Mouse (Mus musculus) midbrain, embryonic 16.5 days (tissue): ENCODE data around the gene Srsf2. TPM values are rescaled to one million over a fixed set of nuclear protein-coding genes. Genes with fewer than 3 reads are reported as not detected.

Experiments
- ATAC-seq: fragments of 200-750 bp; cut with Nextera tagmentation; 2 replicates; pipeline ENCODE4 v1.8.0; 2017; ENCODE audit warnings: moderate TSS enrichment
- H3K27ac ChIP-seq: fragments of 300-500 bp; sonication (generic); 2 replicates; pipeline ENCODE4 v1.5.1; 2014; ENCODE audit warnings: mild to moderate bottlenecking, low read length, mixed read lengths
- H3K27me3 ChIP-seq: fragments of 300-500 bp; sonication (generic); 2 replicates; pipeline ENCODE4 v1.6.1; 2014; ENCODE audit warnings: low read depth, low read length, mixed read lengths; ENCODE audit not compliant: control insufficient read depth, insufficient read depth
- H3K36me3 ChIP-seq: fragments of 300-500 bp; sonication (generic); 2 replicates; pipeline ENCODE4 v1.6.1; 2014; ENCODE audit warnings: mild to moderate bottlenecking, low read length, moderate library complexity, mixed read lengths; ENCODE audit not compliant: control insufficient read depth, insufficient read depth
- H3K4me1 ChIP-seq: fragments of 300-500 bp; sonication (generic); 2 replicates; pipeline ENCODE4 v1.6.1; 2014; ENCODE audit warnings: mild to moderate bottlenecking, low read length, mixed read lengths; ENCODE audit not compliant: control insufficient read depth, insufficient read depth
- H3K4me2 ChIP-seq: fragments of 300-500 bp; sonication (generic); 2 replicates; pipeline ENCODE4 v1.6.1; 2014; ENCODE audit warnings: mild to moderate bottlenecking, low read length, mixed read lengths
- H3K4me3 ChIP-seq: fragments of 300-500 bp; sonication (generic); 2 replicates; pipeline ENCODE4 v1.5.1; 2014; ENCODE audit warnings: low read depth, mild to moderate bottlenecking, low read length, moderate library complexity, mixed read lengths
- H3K9ac ChIP-seq: fragments of 300-500 bp; sonication (generic); 2 replicates; pipeline ENCODE4 v1.6.1; 2014; ENCODE audit warnings: low read depth, low read length, mixed read lengths
- H3K9me3 ChIP-seq: fragments of 300-500 bp; sonication (generic); replicated peaks from 2 replicates; pipeline ENCODE4 v1.6.1; 2014; ENCODE audit warnings: mild to moderate bottlenecking, low read length, mixed read lengths; ENCODE audit not compliant: control insufficient read depth, poor library complexity, severe bottlenecking
- WGBS: fragments of 180-500 bp; shearing (Covaris S2); extraction: QIAGEN DNeasy Blood & Tissue Kit; methylation state at CpG from one replicate; pipeline ENCODE4 v1.1.7; 2014; 5-methylcytosine and 5-hydroxymethylcytosine counted together
- polyA plus RNA-seq: library from polyadenylated mRNA; unstranded; fragments of >200 nt; fragmentation: Nextera tagmentation; extraction: Ambion mirVana; gene quantifications from 2 replicates; pipeline ENCODE4 v1.2.1, GENCODE M21; 2015

The Srsf2 gene
- polyA plus RNA-seq, 1 experiment from 2014 or later = 549 TPM

DNA sequence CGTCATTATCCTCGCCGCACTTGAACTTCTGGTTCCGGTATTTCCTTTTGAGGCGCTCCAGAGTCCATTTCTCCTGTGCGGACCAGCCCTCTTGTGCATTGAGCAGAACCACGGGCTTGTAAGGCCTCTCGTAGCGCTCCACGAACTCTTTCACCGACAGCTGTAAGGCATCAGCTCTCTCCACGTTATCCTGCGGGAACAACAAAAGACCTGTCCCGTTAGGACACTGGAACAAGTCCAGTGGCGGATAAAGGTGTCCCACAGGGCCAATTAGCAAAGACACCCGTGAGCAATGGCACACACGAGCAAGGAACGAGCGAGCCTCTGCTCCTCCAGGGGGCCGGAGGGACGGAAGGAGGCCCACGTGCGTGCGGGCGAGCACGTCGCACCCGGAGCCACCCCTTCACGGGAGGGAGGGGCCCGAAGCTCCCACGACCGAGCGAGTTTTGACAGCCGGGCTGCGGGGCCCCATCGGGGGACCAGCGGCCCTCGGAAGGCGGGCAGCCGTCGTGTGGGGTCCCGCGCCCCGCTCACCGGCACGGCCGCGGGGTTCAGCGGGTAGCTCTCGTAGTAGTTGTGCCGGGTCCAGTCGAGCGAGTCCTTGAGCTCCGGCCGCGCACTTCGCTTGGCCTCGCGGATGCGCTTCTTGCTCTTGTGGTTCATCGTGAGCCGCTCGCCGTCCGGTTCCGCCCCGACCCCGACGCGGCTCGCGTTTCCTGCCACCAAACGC, 10.2 kb downstream of the Srsf2 start:
- ATAC-seq = peak; percentile 72
- peak overlapping the region; percentile 97 for H3K27ac ChIP-seq
- H3K9ac ChIP-seq = peak overlapping the region; percentile 90
- H3K27me3 ChIP-seq = no peaks in the 10 kb centered on the region
- under 1% methylated on average over 71 of the region's 73 CpGs for WGBS
- peaks cover 10% of the 10 kb centered on the region for H3K36me3 ChIP-seq
- H3K9me3 ChIP-seq = no peaks in the 10 kb centered on the region
- peak overlapping the region; percentile 84 for H3K4me3 ChIP-seq
- peak overlapping the region; percentile 65 for H3K4me2 ChIP-seq
- H3K4me1 ChIP-seq = peaks cover 38% of the 10 kb centered on the region

DNA sequence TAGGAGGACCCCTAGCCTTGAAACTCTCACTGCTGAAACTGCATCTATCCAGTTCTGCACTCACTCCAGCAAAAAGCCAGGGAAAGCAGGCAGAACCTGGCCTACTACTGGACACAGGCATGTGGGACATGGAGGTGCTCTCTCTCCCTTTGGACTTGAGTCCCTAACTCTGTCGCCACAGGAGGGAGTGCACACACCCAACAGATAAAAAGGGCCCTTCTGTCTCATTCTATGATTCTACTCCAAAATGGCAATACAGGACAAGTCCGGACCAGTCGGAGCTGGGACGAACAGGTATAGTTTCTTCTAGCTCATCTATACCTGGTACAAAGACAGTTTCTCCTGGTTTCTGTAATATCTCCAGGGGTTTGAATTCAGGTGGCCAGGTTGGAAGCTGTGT, 12.1 kb downstream of the Srsf2 start:
- whole genome bisulfite sequencing = 80% methylated on average over 4 of the region's 4 CpGs
- Histone ChIP-seq H3K36me3 (peaks cover 21% of the 10 kb centered on the region), H3K4me3 (no peak overlapping the region), H3K9ac (no peak overlapping the region), H3K4me2 (peak overlapping the region; percentile 65), H3K27ac (no peak overlapping the region), H3K4me1 (peaks cover 38% of the 10 kb centered on the region), H3K9me3 (no peaks in the 10 kb centered on the region), H3K27me3 (no peaks in the 10 kb centered on the region)
- no peak for ATAC-seq

DNA sequence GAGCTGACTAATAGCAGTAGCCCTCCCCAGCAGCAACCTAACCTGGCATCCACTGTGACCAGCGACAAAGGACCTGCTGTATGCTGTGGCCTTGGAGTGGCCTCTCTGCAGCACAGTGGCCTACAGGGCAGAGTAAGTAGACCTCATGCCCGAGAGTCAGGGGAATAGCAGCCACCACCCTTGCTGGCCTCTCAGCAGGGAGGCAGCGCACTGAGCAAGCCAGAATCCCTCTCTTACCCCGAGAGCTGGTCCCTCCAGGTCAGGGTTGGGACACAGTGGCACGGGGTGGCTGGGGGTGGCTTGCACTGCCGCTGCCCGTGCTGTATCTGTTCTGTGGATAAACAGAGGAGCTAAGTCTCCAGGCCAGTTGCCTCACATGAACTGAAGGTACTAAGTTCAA, 13.3 kb downstream of the Srsf2 start:
- Histone ChIP-seq H3K9me3 (no peaks in the 10 kb centered on the region), H3K4me1 (peaks cover 36% of the 10 kb centered on the region), H3K4me2 (peak overlapping the region; percentile 4; the same call in 1 of the 2 replicates), H3K27ac (no peak overlapping the region), H3K4me3 (no peak overlapping the region), H3K9ac (no peak overlapping the region), H3K36me3 (peaks cover 24% of the 10 kb centered on the region), H3K27me3 (no peaks in the 10 kb centered on the region)
- ATAC-seq = no peak
- WGBS = 76% methylated on average over 7 of the region's 7 CpGs

DNA sequence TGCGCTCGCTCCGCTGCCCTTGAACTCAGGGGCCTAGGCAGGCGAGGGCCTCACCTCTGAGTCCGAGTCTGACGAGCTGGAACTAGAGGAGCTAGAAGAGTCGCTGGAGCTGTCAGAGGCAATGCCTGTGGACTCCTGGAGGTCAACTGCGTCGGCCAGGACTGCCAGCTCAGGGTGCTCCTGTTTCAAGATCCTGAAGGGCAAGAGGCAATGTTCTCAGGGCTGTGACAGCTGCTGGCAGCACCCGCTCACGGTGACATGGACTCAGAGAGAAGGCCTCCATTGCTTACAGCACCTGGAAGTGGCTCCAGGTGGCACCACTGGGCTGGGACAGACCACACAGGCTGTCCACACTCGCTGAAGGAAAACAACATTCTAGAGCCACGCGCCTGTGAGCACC, 14.0 kb downstream of the Srsf2 start:
- peaks cover 26% of the 10 kb centered on the region for H3K36me3 ChIP-seq

DNA sequence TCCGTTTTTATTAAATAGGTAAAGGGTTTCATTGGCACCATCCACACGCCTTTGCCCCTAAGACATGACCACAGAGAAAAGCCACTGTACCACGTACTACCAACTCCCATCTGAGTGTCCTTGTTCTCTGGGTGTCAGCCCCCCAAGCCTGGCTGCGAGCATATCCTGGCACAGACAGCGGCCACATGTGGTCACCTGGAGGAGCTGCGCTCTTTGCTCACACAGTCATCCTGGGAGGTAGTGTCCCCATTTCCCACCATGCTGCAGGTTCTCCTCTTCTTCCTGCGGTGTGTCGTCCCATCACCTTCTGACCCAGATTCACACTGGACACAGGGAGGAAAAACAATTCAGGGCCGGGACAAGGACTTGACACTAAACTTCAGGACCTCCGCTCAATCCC, 15.5 kb downstream of the Srsf2 start:
- no peak overlapping the region for H3K4me3 ChIP-seq
- no peaks in the 10 kb centered on the region for H3K9me3 ChIP-seq
- H3K36me3 ChIP-seq = peaks cover 27% of the 10 kb centered on the region
- H3K9ac ChIP-seq = no peak overlapping the region
- WGBS = 94% methylated on average over 10 of the region's 10 CpGs
- H3K27me3 ChIP-seq = no peaks in the 10 kb centered on the region
- H3K27ac ChIP-seq = no peak overlapping the region
- no peak overlapping the region for H3K4me2 ChIP-seq
- ATAC-seq = no peak
- H3K4me1 ChIP-seq = peaks cover 29% of the 10 kb centered on the region

More for the DNA sequence above, 14.0 kb downstream of the Srsf2 start:
- peaks cover 30% of the 10 kb centered on the region for H3K4me1 ChIP-seq
- no peak overlapping the region for H3K4me2 ChIP-seq
- H3K27me3 ChIP-seq = no peaks in the 10 kb centered on the region
- 91% methylated on average over 14 of the region's 14 CpGs for WGBS
- no peak overlapping the region for H3K4me3 ChIP-seq
- no peak overlapping the region for H3K27ac ChIP-seq
- no peaks in the 10 kb centered on the region for H3K9me3 ChIP-seq
- no peak overlapping the region for H3K9ac ChIP-seq
- ATAC-seq = no peak

DNA sequence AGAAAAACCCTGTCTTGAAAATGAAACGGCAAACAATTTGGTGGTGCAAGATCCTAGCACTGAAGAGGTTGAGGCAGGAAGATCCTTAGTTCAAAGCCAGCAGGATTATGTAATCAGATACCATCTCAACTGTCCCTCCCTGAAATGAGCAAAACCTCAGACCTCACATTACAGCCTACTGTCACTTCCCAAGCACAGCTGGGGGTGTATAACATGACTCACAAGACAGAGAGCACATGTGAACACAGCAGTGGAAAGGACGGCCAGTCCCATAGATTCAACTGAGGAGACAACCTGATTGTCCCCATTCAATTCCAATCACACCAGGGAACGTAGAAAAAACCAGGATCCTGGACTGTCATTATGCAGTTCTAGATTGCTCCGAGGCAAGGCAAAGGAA, 16.6 kb downstream of the Srsf2 start:
- Histone ChIP-seq H3K9me3 (no peaks in the 10 kb centered on the region), H3K4me2 (no peak overlapping the region), H3K27me3 (no peaks in the 10 kb centered on the region), H3K36me3 (peaks cover 27% of the 10 kb centered on the region), H3K4me1 (peaks cover 22% of the 10 kb centered on the region), H3K9ac (no peak overlapping the region), H3K27ac (no peak overlapping the region), H3K4me3 (no peak overlapping the region)
- WGBS = 95% methylated on average over 4 of the region's 4 CpGs
- no peak for ATAC-seq

DNA sequence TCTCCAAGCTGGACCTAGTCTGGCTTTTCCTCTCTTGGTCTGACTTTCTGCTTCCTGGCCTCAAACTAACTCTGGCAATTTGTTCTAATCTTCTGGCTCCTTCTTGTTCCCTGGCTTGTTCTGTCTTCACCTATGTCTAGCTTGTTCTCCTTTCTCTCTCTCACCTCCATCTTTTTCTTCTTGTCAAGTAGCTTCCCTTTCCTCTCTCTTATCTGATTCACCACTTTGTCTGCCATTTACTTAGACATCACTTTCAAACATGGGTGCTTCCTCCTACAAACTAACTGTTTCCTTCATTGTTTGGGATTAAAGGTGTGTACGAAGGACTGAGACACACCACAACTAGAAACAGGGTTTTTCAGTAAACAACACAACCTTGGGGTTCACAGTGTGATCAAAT, 17.9 kb downstream of the Srsf2 start:
- H3K9me3 ChIP-seq = no peaks in the 10 kb centered on the region
- peaks cover 20% of the 10 kb centered on the region for H3K36me3 ChIP-seq

DNA sequence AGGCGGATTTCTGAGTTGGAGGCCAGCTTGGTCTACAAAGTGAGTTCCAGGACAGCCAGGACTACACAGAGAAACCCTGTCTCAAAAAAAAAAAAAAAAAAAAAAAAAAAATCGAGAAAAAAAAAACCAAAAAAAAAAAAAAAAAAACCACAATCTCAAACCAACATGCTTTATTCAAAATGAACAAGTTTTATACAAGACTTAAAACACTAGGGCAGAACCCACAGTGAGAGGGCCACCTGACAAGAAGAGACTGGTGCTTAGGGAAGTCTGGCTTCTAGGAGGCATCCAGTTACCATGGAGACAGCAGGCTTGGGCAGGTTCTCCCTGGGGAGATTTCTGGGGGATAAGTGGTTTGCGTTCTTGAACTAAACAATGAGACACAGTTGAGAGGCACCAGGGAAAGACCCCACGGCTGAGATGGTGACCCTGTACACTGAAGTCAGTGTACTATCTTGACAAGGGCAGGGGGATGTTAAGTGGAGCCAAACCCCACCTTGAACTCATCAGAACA, 20.7 kb downstream of the Srsf2 start:
- ATAC-seq = no peak
- Histone ChIP-seq H3K4me1 (peaks cover 9% of the 10 kb centered on the region; the same call in 1 of the 2 replicates), H3K4me2 (no peak overlapping the region), H3K9ac (no peak overlapping the region), H3K4me3 (no peak overlapping the region), H3K27me3 (no peaks in the 10 kb centered on the region), H3K36me3 (peaks cover 15% of the 10 kb centered on the region), H3K27ac (no peak overlapping the region), H3K9me3 (no peaks in the 10 kb centered on the region)
- 18% methylated on average over 4 of the region's 4 CpGs for WGBS

More for the DNA sequence above, 17.9 kb downstream of the Srsf2 start:
- ATAC-seq = no peak
- 97% methylated on average over 1 of the region's 1 CpGs for WGBS
- H3K4me1 ChIP-seq = peaks cover 9% of the 10 kb centered on the region
- no peak overlapping the region for H3K27ac ChIP-seq
- H3K9ac ChIP-seq = no peak overlapping the region
- no peaks in the 10 kb centered on the region for H3K27me3 ChIP-seq
- no peak overlapping the region for H3K4me2 ChIP-seq
- no peak overlapping the region for H3K4me3 ChIP-seq

DNA sequence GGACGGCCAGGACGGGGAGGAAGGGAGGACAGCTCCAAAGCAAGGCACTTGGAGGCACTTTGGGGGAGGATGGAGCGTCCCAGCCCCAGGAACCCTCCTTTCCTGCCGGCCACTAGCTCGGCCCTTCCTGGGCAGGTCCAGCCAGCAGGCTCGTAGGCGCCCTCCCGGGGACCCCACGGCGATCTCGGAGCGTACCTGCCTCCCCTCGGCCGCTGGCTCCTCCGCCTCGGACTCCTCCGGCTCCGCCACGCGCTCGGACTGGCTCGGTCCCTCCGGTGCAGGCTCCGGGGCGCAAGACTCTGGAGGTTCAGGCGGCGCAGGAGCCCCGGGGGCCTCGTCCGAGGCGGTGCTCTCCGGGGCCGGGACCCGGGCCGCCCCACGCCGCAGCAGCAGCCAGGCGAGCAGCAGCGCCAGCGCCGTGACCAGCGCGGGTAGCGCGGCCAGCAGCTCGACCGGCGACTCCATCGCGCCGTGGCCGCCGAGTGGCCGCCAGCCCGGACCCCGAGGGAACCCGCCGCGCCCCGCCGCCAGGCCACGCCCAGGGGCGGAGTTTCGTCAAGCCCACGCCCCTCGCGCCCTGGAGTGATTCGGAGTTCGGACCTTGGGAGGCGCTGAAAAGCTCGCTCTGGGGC, 25.2 kb downstream of the Srsf2 start, which contains the start of gene Mxra7:
TSS of gene Mxra7 (minus strand) at position 513 of the 632 bp plus-strand sequence.
- Histone ChIP-seq H3K36me3 (no peaks in the 10 kb centered on the region), H3K27me3 (no peaks in the 10 kb centered on the region), H3K9me3 (no peaks in the 10 kb centered on the region), H3K27ac (peak within 1 kb of the TSS; percentile 63; the same call in 1 of the 2 replicates), H3K4me2 (peak within 1 kb of the TSS; percentile 85), H3K4me3 (peak within 1 kb of the TSS; percentile 61), H3K9ac (peak within 1 kb of the TSS; percentile 83), H3K4me1 (peaks cover 25% of the 10 kb centered on the region)
- ATAC-seq = peak; percentile 51; the same call in 1 of the 2 replicates
- under 1% methylated on average over 67 of the region's 71 CpGs for WGBS
